9 mouse cellular contexts compared by ENCODE assay signal in the genomic region with DNA sequence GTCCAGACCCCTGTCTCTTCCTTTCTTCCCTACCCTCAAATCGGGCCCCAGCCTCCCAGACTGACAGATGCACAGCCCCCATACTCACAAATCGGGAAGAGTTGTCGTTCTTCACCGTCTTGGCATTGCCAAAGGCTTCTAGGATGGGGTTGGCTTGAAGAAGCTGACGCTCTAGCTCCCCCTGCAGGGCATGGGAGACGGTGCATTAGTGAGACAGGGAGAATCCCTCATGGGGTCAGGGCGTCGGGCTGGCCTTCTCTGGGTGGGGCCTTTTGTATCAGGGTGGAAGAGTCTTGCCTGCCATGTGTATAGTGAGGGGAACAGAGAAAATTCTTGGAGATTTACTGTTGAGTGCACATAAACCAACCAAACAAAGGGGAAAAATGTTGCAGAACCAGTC. TPM values are rescaled to one million over a fixed set of nuclear protein-coding genes. Genes with fewer than 3 reads are reported as not detected.
DNase-seq lines count a peak whose midpoint lies in the region; ATAC-seq and TF ChIP-seq lines count a peak whose summit lies in the region.
"Had no signal": no experiment of that assay in that cellular context is flagged by ENCODE, and none has a peak within 500 bp of the region (broad histone marks: within the 10 kb centered on the region; RNA-seq: fewer than 3 reads in every experiment).

No protein-coding gene starts in this region.

- H3K9ac ChIP-seq in kidney, embryonic 16.5 days (replicated peaks; ENCODE audit: low read length) = no peak overlapping the region
- no peak overlapping the region for H3K9ac ChIP-seq in CH12.LX (ENCODE audit: insufficient read depth, low read depth)

- no peak for TF ChIP-seq POLR2A in kidney, adult 2 months (IDR thresholded peaks at IDR 0.05; ENCODE audit: low read depth, low read length)
- TF ChIP-seq POLR2A in CH12.LX (IDR thresholded peaks at IDR 0.05; ENCODE audit: low read depth, low read length) = no peak

- no peak overlapping the region for H3K4me3 ChIP-seq in kidney, adult 2 months (ENCODE audit: insufficient read depth, low read depth, low read length)
- H3K4me3 ChIP-seq in kidney, embryonic 16.5 days (ENCODE audit: low read length) = no peak overlapping the region
- no peak overlapping the region for H3K4me3 ChIP-seq in CH12.LX (replicated peaks in 1 of 3; ENCODE audit: low read depth in 2 of 3, low read length in 2 of 3, poor library complexity in 1 of 3)
- H3K4me3 ChIP-seq: myocyte had no signal

- no peaks in the 10 kb centered on the region for H3K79me2 ChIP-seq in CH12.LX (replicated peaks; ENCODE audit: control insufficient read depth, extremely low read depth, insufficient read depth, poor library complexity, severe bottlenecking)

- TF ChIP-seq RAD21 in CH12.LX (IDR thresholded peaks at IDR 0.05; ENCODE audit: low read depth, low read length) = peak; percentile 50

- H3K27ac ChIP-seq in kidney, adult 2 months (ENCODE audit: insufficient read depth, low read depth, low read length) = no peak overlapping the region
- H3K27ac ChIP-seq in kidney, embryonic 16.5 days (ENCODE audit: low read length) = no peak overlapping the region
- H3K27ac ChIP-seq in CH12.LX (ENCODE audit: insufficient read depth, low read depth) = no peak overlapping the region

- in situ Hi-C loops in CH12.LX (cut with MboI; ENCODE audit: low pct_ligation_motif_present, low pct_unique_long_range_greater_than_20kb, low sequenced_read_pairs) = no loop called here

- no peak for ATAC-seq in kidney, embryonic 16.5 days (ENCODE audit: low FRiP score, low TSS enrichment)
- peak; percentile 32 for ATAC-seq in activated CD4-positive, CD25-positive, alpha-beta regulatory T cell, adult 4 months

- no peaks in the 10 kb centered on the region for H3K36me3 ChIP-seq in kidney, adult 2 months (ENCODE audit: control insufficient read depth, insufficient read depth, low read length)
- no peaks in the 10 kb centered on the region for H3K36me3 ChIP-seq in kidney, embryonic 16.5 days (ENCODE audit: insufficient read depth, low read length)
- H3K36me3 ChIP-seq in CH12.LX (replicated peaks in 1 of 2; ENCODE audit: control insufficient read depth in 1 of 2, insufficient read depth in 1 of 2, low read length in 1 of 2) = no peaks in the 10 kb centered on the region

- no peaks in the 10 kb centered on the region for H3K4me1 ChIP-seq in kidney, adult 2 months (ENCODE audit: control insufficient read depth, insufficient read depth, low read length)
- no peaks in the 10 kb centered on the region for H3K4me1 ChIP-seq in kidney, embryonic 16.5 days (ENCODE audit: insufficient read depth, low read length)
- 0 out of 4 replicates have a peak, but pooled peaks cover 0 to 4% of the 10 kb centered on the region in 2 experiments for H3K4me1 ChIP-seq in CH12.LX (ENCODE audit: control insufficient read depth in 1 of 2, insufficient read depth in 2 of 2)

- H3K27me3 ChIP-seq in kidney, adult 2 months (replicated peaks; ENCODE audit: control insufficient read depth, insufficient read depth, low read length) = no peaks in the 10 kb centered on the region
- H3K27me3 ChIP-seq in kidney, embryonic 16.5 days (ENCODE audit: insufficient read depth, low read length) = no peaks in the 10 kb centered on the region
- H3K27me3 ChIP-seq in CH12.LX (replicated peaks) = peaks cover 2% of the 10 kb centered on the region

- H3K9me3 ChIP-seq in kidney, embryonic 16.5 days (ENCODE audit: low read length) = no peaks in the 10 kb centered on the region
- H3K9me3 ChIP-seq in CH12.LX (replicated peaks; ENCODE audit: low read length) = peaks cover 3% of the 10 kb centered on the region

- no peak overlapping the region for H3K4me2 ChIP-seq in kidney, embryonic 16.5 days (replicated peaks; ENCODE audit: low read depth, low read length)
- no peak overlapping the region for H3K4me2 ChIP-seq in CH12.LX (ENCODE audit: insufficient read depth, low read depth, poor library complexity, severe bottlenecking)

- 17% methylated on average over 8 of the region's 8 CpGs for WGBS in kidney, adult 2 months
- WGBS in kidney, embryonic 16.5 days = 11% methylated on average over 8 of the region's 8 CpGs

- TF ChIP-seq CTCF in kidney, adult 2 months (conservative IDR thresholded peaks at IDR 0.05; ENCODE audit: insufficient read depth, insufficient read length, low read depth, low read length) = peak; percentile 80
- TF ChIP-seq CTCF in CH12.LX (conservative IDR thresholded peaks at IDR 0.05 in 1 of 2, IDR thresholded peaks at IDR 0.05 in 1 of 2; ENCODE audit: low read depth in 2 of 2, low read length in 2 of 2) = peak; percentile 63 to 84

- peak; percentile 58 for DNase-seq in kidney, adult 2 months
- peak; percentile 87 for DNase-seq in CH12.LX (ENCODE audit: extremely low read depth)
- peak; percentile 80 for DNase-seq in embryo, embryonic 10 days (ENCODE audit: low spot score)
- peak; percentile 42 for DNase-seq in kidney, postnatal 14 days
- DNase-seq in retina, embryonic 14.5 days (ENCODE audit: low spot score) = peak; percentile 80
- DNase-seq in frontal cortex, postnatal 14 days (ENCODE audit: low spot score in 2 of 2) = no peak

- TF ChIP-seq EP300 in CH12.LX (IDR thresholded peaks at IDR 0.05; ENCODE audit: low read length) = no peak

- dilution Hi-C loops in CH12.LX (cut with MboI; ENCODE audit: extremely low pct_ligation_motif_present, extremely low pct_unique_long_range_greater_than_20kb, low sequenced_read_pairs) = no loop called here

TF ChIP-seq in CH12.LX, 34 proteins besides CTCF, POLR2A, EP300 and RAD21:
- TF ChIP-seq MYC (IDR thresholded peaks at IDR 0.05; ENCODE audit: low read depth, low read length) = no peak
- no peak for TF ChIP-seq KAT2A (IDR thresholded peaks at IDR 0.05; ENCODE audit: insufficient replicate concordance, low read length)
- no peak for TF ChIP-seq CHD2 (IDR thresholded peaks at IDR 0.05; ENCODE audit: low read length)
- TF ChIP-seq JUND (conservative IDR thresholded peaks at IDR 0.05; ENCODE audit: low read depth, low read length) = no peak
- no peak for TF ChIP-seq MAX (IDR thresholded peaks at IDR 0.05; ENCODE audit: low read length)
- no peak for TF ChIP-seq USF2 (conservative IDR thresholded peaks at IDR 0.05; ENCODE audit: low read depth, low read length)
- no peak for TF ChIP-seq ZC3H11A (IDR thresholded peaks at IDR 0.05; ENCODE audit: low read depth, low read length)
- peak; percentile 38 for TF ChIP-seq SMC3 (IDR thresholded peaks at IDR 0.05; ENCODE audit: low read depth, low read length)
- TF ChIP-seq SIN3A (IDR thresholded peaks at IDR 0.05; ENCODE audit: low read length) = no peak
- no peak for TF ChIP-seq E2F4 (IDR thresholded peaks at IDR 0.05; ENCODE audit: insufficient replicate concordance, low read depth, low read length)
- no peak for TF ChIP-seq MAFK (IDR thresholded peaks at IDR 0.05; ENCODE audit: insufficient replicate concordance, low read length)
- TF ChIP-seq NRF1 (IDR thresholded peaks at IDR 0.05; ENCODE audit: low read depth, low read length) = no peak
- no peak for TF ChIP-seq TBP (conservative IDR thresholded peaks at IDR 0.05; ENCODE audit: low read depth, low read length)
- no peak for TF ChIP-seq ZNF384 (IDR thresholded peaks at IDR 0.05; ENCODE audit: low read depth, low read length)
- no peak for TF ChIP-seq NELFE (IDR thresholded peaks at IDR 0.05; ENCODE audit: low read depth, low read length)
- no peak for TF ChIP-seq PAX5 (IDR thresholded peaks at IDR 0.05; ENCODE audit: low read length)
- no peak for TF ChIP-seq UBTF (IDR thresholded peaks at IDR 0.05; ENCODE audit: low read depth, low read length)
- TF ChIP-seq ELF1 (IDR thresholded peaks at IDR 0.05; ENCODE audit: low read depth, low read length) = peak; percentile 40; the same call in 1 of the 2 replicates

RNA-seq across cellular contexts. Expression of a gene that starts 15.1 kb away (rescaled TPM):
- 8.5 and 12.4 TPM in 2 replicates for polyA plus RNA-seq in kidney, adult 2 months (2012; rRNA removed)
- 1.7 and 2.0 TPM in 2 replicates for polyA plus RNA-seq in kidney, embryonic 16.5 days (2015; fragmentation: Nextera tagmentation; extraction: Ambion mirVana)
- total RNA-seq in CH12.LX (2012; rRNA removed) = 1.1 and 1.5 TPM in 2 replicates
- total RNA-seq in CH12.LX (2014; rRNA removed) = 0.09 and 0.12 TPM in 2 replicates
- 0.60 and 0.89 TPM in 2 replicates for polyA plus RNA-seq in CH12.LX (2012; ENCODE audit: insufficient read length, low read depth)
- polyA plus RNA-seq in activated CD4-positive, CD25-positive, alpha-beta regulatory T cell, adult 4 months (2017; shearing (Covaris generic)) = under 1 TPM in 1 of 2 experiments, not detected in 1; 0.38 TPM

RNA-seq across cellular contexts. Expression of a gene that starts 53.0 kb away (rescaled TPM):
- not detected in 2 replicates for polyA plus RNA-seq in kidney, adult 2 months (2012; rRNA removed)
- polyA plus RNA-seq in kidney, embryonic 16.5 days (2015; fragmentation: Nextera tagmentation; extraction: Ambion mirVana) = not detected in 2 replicates
- not detected in 2 replicates for total RNA-seq in CH12.LX (2012; rRNA removed)
- total RNA-seq in CH12.LX (2014; rRNA removed) = not detected in 2 replicates
- not detected in 2 replicates for polyA plus RNA-seq in CH12.LX (2012; ENCODE audit: insufficient read length, low read depth)
- polyA plus RNA-seq in activated CD4-positive, CD25-positive, alpha-beta regulatory T cell, adult 4 months (2017; shearing (Covaris generic)) = not detected
- polyA plus RNA-seq: myocyte had no signal

Comparison
In these comparisons a context has a peak if more than half of its experiments do, and no peak if none do; other contexts are left out.
1. DNase-seq: peak in kidney, adult 2 months (single experiment), CH12.LX (single experiment), embryo, embryonic 10 days (single experiment), kidney, postnatal 14 days (single experiment) and retina, embryonic 14.5 days (single experiment); none in frontal cortex, postnatal 14 days (0 of 2).